Comparison of ENCODE assay signal across 23 mouse cellular contexts in the genomic region with DNA sequence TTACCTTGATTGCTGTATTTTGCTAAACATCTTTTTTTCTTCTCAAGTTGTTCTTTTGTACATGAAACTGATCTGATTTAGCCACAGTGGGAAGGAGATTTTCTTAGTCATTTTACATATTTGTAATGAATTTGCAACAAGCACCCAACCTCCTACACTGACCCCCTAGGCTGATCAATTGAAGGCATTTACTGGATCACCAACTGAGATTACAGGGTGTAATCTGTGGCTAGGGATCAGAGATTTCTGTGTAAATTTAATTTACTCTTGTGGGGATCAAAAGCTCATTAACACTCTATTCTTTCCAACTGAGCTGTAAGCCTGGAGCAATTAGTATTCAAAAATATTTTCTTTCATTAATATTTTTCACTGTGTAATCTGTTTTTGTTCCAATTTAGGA.
DNase-seq lines count a peak whose midpoint lies in the region; ATAC-seq lines count a peak whose summit lies in the region.
"Had no signal": no experiment of that assay in that cellular context is flagged by ENCODE, and none has a peak within 500 bp of the region (broad histone marks: within the 10 kb centered on the region; RNA-seq: fewer than 3 reads in every experiment).

No protein-coding gene starts in this region.

- no peaks in the 10 kb centered on the region for H3K9me3 ChIP-seq in forebrain, embryonic 11.5 days (ENCODE audit: control insufficient read depth, low read length)
- no peaks in the 10 kb centered on the region for H3K9me3 ChIP-seq in forebrain, embryonic 10.5 days
- no peaks in the 10 kb centered on the region for H3K9me3 ChIP-seq in hindbrain, embryonic 16.5 days (ENCODE audit: control insufficient read depth, low read length)
- H3K9me3 ChIP-seq in hindbrain, embryonic 14.5 days (ENCODE audit: control insufficient read depth, low read length): no peaks in the 10 kb centered on the region
- H3K9me3 ChIP-seq in midbrain, embryonic 15.5 days: no peaks in the 10 kb centered on the region
- no peaks in the 10 kb centered on the region for H3K9me3 ChIP-seq in midbrain, embryonic 14.5 days (ENCODE audit: control insufficient read depth, low read length)
- H3K9me3 ChIP-seq: embryonic facial prominence, embryonic 10.5 days; embryonic facial prominence, embryonic 12.5 days; forebrain, embryonic 13.5 days; G1E had no signal

- H3K4me3 ChIP-seq in forebrain, embryonic 11.5 days (ENCODE audit: low read depth, low read length): no peak overlapping the region
- no peak overlapping the region for H3K4me3 ChIP-seq in forebrain, embryonic 10.5 days
- no peak overlapping the region for H3K4me3 ChIP-seq in hindbrain, embryonic 16.5 days (ENCODE audit: low read length)
- H3K4me3 ChIP-seq in hindbrain, embryonic 14.5 days (replicated peaks; ENCODE audit: low read length): no peak overlapping the region
- no peak overlapping the region for H3K4me3 ChIP-seq in midbrain, embryonic 15.5 days
- no peak overlapping the region for H3K4me3 ChIP-seq in midbrain, embryonic 14.5 days (replicated peaks; ENCODE audit: low read depth, low read length)
- H3K4me3 ChIP-seq: embryonic facial prominence, embryonic 10.5 days; embryonic facial prominence, embryonic 12.5 days; forebrain, embryonic 13.5 days had no signal

- H3K4me2 ChIP-seq in forebrain, embryonic 11.5 days (ENCODE audit: low read depth, low read length, severe bottlenecking): no peak overlapping the region
- no peak overlapping the region for H3K4me2 ChIP-seq in hindbrain, embryonic 16.5 days (ENCODE audit: low read length)
- H3K4me2 ChIP-seq in hindbrain, embryonic 14.5 days (replicated peaks): no peak overlapping the region
- H3K4me2 ChIP-seq in midbrain, embryonic 15.5 days: no peak overlapping the region
- no peak overlapping the region for H3K4me2 ChIP-seq in midbrain, embryonic 14.5 days (ENCODE audit: low read length)
- H3K4me2 ChIP-seq: embryonic facial prominence, embryonic 12.5 days; forebrain, embryonic 13.5 days had no signal

- no peaks in the 10 kb centered on the region for H3K4me1 ChIP-seq in forebrain, embryonic 11.5 days (replicated peaks; ENCODE audit: control insufficient read depth, insufficient read depth, low read length)
- no peaks in the 10 kb centered on the region for H3K4me1 ChIP-seq in forebrain, embryonic 10.5 days
- H3K4me1 ChIP-seq in hindbrain, embryonic 16.5 days (ENCODE audit: control insufficient read depth, insufficient read depth, low read depth, low read length): no peaks in the 10 kb centered on the region
- no peaks in the 10 kb centered on the region for H3K4me1 ChIP-seq in hindbrain, embryonic 14.5 days (replicated peaks; ENCODE audit: control insufficient read depth, insufficient read depth, low read length)
- H3K4me1 ChIP-seq in midbrain, embryonic 15.5 days: no peaks in the 10 kb centered on the region
- H3K4me1 ChIP-seq in midbrain, embryonic 14.5 days (ENCODE audit: control insufficient read depth, insufficient read depth, low read length): no peaks in the 10 kb centered on the region
- H3K4me1 ChIP-seq: embryonic facial prominence, embryonic 10.5 days; embryonic facial prominence, embryonic 12.5 days; forebrain, embryonic 13.5 days had no signal

- no peaks in the 10 kb centered on the region for H3K36me3 ChIP-seq in forebrain, embryonic 11.5 days (ENCODE audit: control insufficient read depth, insufficient read depth, low read length)
- H3K36me3 ChIP-seq in forebrain, embryonic 10.5 days (replicated peaks): no peaks in the 10 kb centered on the region
- H3K36me3 ChIP-seq in hindbrain, embryonic 16.5 days (ENCODE audit: control insufficient read depth, insufficient read depth, low read length): no peaks in the 10 kb centered on the region
- no peaks in the 10 kb centered on the region for H3K36me3 ChIP-seq in hindbrain, embryonic 14.5 days (replicated peaks; ENCODE audit: control insufficient read depth, insufficient read depth)
- H3K36me3 ChIP-seq in midbrain, embryonic 15.5 days (replicated peaks): no peaks in the 10 kb centered on the region
- no peaks in the 10 kb centered on the region for H3K36me3 ChIP-seq in midbrain, embryonic 14.5 days (ENCODE audit: control insufficient read depth, insufficient read depth, low read length)
- H3K36me3 ChIP-seq: embryonic facial prominence, embryonic 10.5 days; embryonic facial prominence, embryonic 12.5 days; G1E had no signal

- no peak overlapping the region for H3K9ac ChIP-seq in forebrain, embryonic 11.5 days (ENCODE audit: low read length)
- no peak overlapping the region for H3K9ac ChIP-seq in hindbrain, embryonic 16.5 days (ENCODE audit: low read depth, low read length)
- H3K9ac ChIP-seq in hindbrain, embryonic 14.5 days: no peak overlapping the region
- no peak overlapping the region for H3K9ac ChIP-seq in midbrain, embryonic 15.5 days
- no peak overlapping the region for H3K9ac ChIP-seq in midbrain, embryonic 14.5 days (replicated peaks; ENCODE audit: low read length)
- H3K9ac ChIP-seq: embryonic facial prominence, embryonic 12.5 days; forebrain, embryonic 13.5 days had no signal

- ATAC-seq in forebrain, embryonic 11.5 days (replicated peaks; ENCODE audit: low FRiP score): 0 out of 2 replicates have a peak, but pooled peaks have one; percentile 49
- peak; percentile 45; the same call in 1 of the 2 replicates for ATAC-seq in hindbrain, embryonic 16.5 days
- no peak for ATAC-seq in hindbrain, embryonic 14.5 days (ENCODE audit: low FRiP score)
- peak; percentile 63; the same call in 1 of the 2 replicates for ATAC-seq in midbrain, embryonic 15.5 days (replicated peaks)
- no peak for ATAC-seq in midbrain, embryonic 14.5 days (ENCODE audit: low FRiP score, low TSS enrichment)
- ATAC-seq: CD4-positive, CD25-positive, alpha-beta regulatory T cell, adult 4 months; forebrain, embryonic 13.5 days had no signal

- H3K27ac ChIP-seq in forebrain, embryonic 11.5 days (ENCODE audit: low read depth, low read length): no peak overlapping the region
- H3K27ac ChIP-seq in forebrain, embryonic 10.5 days: no peak overlapping the region
- no peak overlapping the region for H3K27ac ChIP-seq in hindbrain, embryonic 16.5 days (ENCODE audit: low read depth, low read length)
- H3K27ac ChIP-seq in hindbrain, embryonic 14.5 days: no peak overlapping the region
- H3K27ac ChIP-seq in midbrain, embryonic 15.5 days: no peak overlapping the region
- H3K27ac ChIP-seq in midbrain, embryonic 14.5 days (replicated peaks; ENCODE audit: low read depth, low read length): no peak overlapping the region
- H3K27ac ChIP-seq: embryonic facial prominence, embryonic 10.5 days; embryonic facial prominence, embryonic 12.5 days; forebrain, embryonic 13.5 days had no signal

- no peak for DNase-seq in forebrain, embryonic 11.5 days (ENCODE audit: low spot score)
- DNase-seq in forebrain, embryonic 10.5 days (ENCODE audit: extremely low spot score, low spot score): no peak
- no peak for DNase-seq in hindbrain, embryonic 14.5 days (ENCODE audit: low spot score)
- no peak for DNase-seq in midbrain, embryonic 14.5 days
- peak; percentile 11 for DNase-seq in Muller cell, postnatal 12 days (ENCODE audit: inconsistent ontology term)
- no peak for DNase-seq in adrenal gland, adult (ENCODE audit: inconsistent age in 2 of 2, low spot score in 1 of 2)
- DNase-seq: adrenal gland, adult 8-10 months; adrenal gland, postnatal 14 days; adrenal gland, postnatal 36 days; B cell, adult 2 months; cerebellum, adult 11-12 months; cerebellum, adult 2 months; cerebellum, adult 9-10 months; cerebellum, postnatal 10 days; cerebellum, postnatal 25 days had no signal

- H3K27me3 ChIP-seq in forebrain, embryonic 11.5 days (ENCODE audit: control insufficient read depth, insufficient read depth, low read length): no peaks in the 10 kb centered on the region
- H3K27me3 ChIP-seq in forebrain, embryonic 10.5 days (ENCODE audit: poor library complexity, severe bottlenecking): peaks cover 8% of the 10 kb centered on the region; the same call in 1 of the 2 replicates
- H3K27me3 ChIP-seq in hindbrain, embryonic 16.5 days (replicated peaks; ENCODE audit: control insufficient read depth, insufficient read depth, low read length): no peaks in the 10 kb centered on the region
- no peaks in the 10 kb centered on the region for H3K27me3 ChIP-seq in hindbrain, embryonic 14.5 days (ENCODE audit: control insufficient read depth, insufficient read depth, low read length)
- H3K27me3 ChIP-seq in midbrain, embryonic 15.5 days (replicated peaks): no peaks in the 10 kb centered on the region
- H3K27me3 ChIP-seq in midbrain, embryonic 14.5 days (ENCODE audit: control insufficient read depth, insufficient read depth, low read length): no peaks in the 10 kb centered on the region
- H3K27me3 ChIP-seq: CH12.LX; embryonic facial prominence, embryonic 12.5 days; forebrain, embryonic 13.5 days had no signal

Comparison
In these comparisons a context has a peak if more than half of its experiments do, and no peak if none do; other contexts are left out.
1. ATAC-seq: peak in forebrain, embryonic 11.5 days (single experiment), hindbrain, embryonic 16.5 days (single experiment) and midbrain, embryonic 15.5 days (single experiment); none in hindbrain, embryonic 14.5 days (single experiment) and midbrain, embryonic 14.5 days (single experiment).